Mouse (Mus musculus) E14TG2a.4 (cell line): Measurements from ENCODE around the gene Nr3c2.

Experiments used
- CTCF ChIP-seq: conservative IDR thresholded peaks from 2 replicates; pipeline ENCODE4 v1.5.1; 2014; ENCODE audit warnings: low read length
- NANOG ChIP-seq: IDR thresholded peaks from 2 replicates; pipeline ENCODE4 v1.6.1; 2014; ENCODE audit warnings: borderline replicate concordance, low read length, mixed read lengths
- POU5F1 ChIP-seq: IDR thresholded peaks from 2 replicates; pipeline ENCODE4 v1.6.1; 2014; ENCODE audit warnings: low read length, borderline replicate concordance

- TF ChIP-seq CTCF (no peak), POU5F1 (no peak), NANOG (no peak)
Measured at GRCm38 (mm10) chr8:77276827-77277226, 377.6 kb downstream of the Nr3c2 start.
